Mouse (Mus musculus) liver, adult 2 months (tissue): ENCODE results near the gene Sox2.

ENCODE experiments used
- CTCF ChIP-seq: fragments of 200-500 bp; IDR thresholded peaks from 2 replicates; pipeline ENCODE4 v1.5.1; 2011; ENCODE audit warnings: low read depth, low read length, control low read depth
- POLR2A ChIP-seq: fragments of 200-500 bp; IDR thresholded peaks from 2 replicates; pipeline ENCODE4 v1.6.1; 2011; ENCODE audit warnings: low read length, control low read depth; ENCODE audit not compliant: insufficient read depth; ENCODE audit errors: extremely low read depth

- TF ChIP-seq CTCF, result no peak
- TF ChIP-seq POLR2A, result no peak
These were observed 9.7 kb downstream of the Sox2 start for GRCm38 (mm10) chr3:34659861-34660260.
